Mouse (Mus musculus) liver, embryonic 16.5 days (tissue): ENCODE measurements around the gene Setd1a. TPM values are rescaled to one million over a fixed set of nuclear protein-coding genes. Genes with fewer than 3 reads are reported as not detected.
"Not testable (repeated sequence)": the region's sequence is repeated elsewhere in the genome, so short reads cannot be mapped to it uniquely, and the experiment has no call there.

Source experiments
- ATAC-seq: fragments of 200-750 bp; cut with Nextera tagmentation; 2 replicates; pipeline ENCODE4 v1.8.0; 2017; ENCODE audit warnings: low read depth, mild to moderate bottlenecking, moderate number of reproducible peaks, moderate library complexity
- H3K27ac ChIP-seq: fragments of 300-500 bp; sonication (generic); 2 replicates; pipeline ENCODE4 v1.5.1; 2014; ENCODE audit warnings: mild to moderate bottlenecking, low read length
- H3K27me3 ChIP-seq: fragments of 300-500 bp; sonication (generic); 2 replicates; pipeline ENCODE4 v1.6.1; 2014; ENCODE audit warnings: low read depth, low read length, mixed read lengths; ENCODE audit not compliant: control insufficient read depth, insufficient read depth
- H3K36me3 ChIP-seq: fragments of 300-500 bp; sonication (generic); 2 replicates; pipeline ENCODE4 v1.6.1; 2014; ENCODE audit warnings: mild to moderate bottlenecking; ENCODE audit not compliant: control insufficient read depth, insufficient read depth
- H3K4me1 ChIP-seq: fragments of 300-500 bp; sonication (generic); 2 replicates; pipeline ENCODE4 v1.6.1; 2014; ENCODE audit warnings: low read depth, low read length, mixed read lengths; ENCODE audit not compliant: control insufficient read depth
- H3K4me2 ChIP-seq: fragments of 300-500 bp; sonication (generic); 2 replicates; pipeline ENCODE4 v1.6.1; 2014; ENCODE audit warnings: low read depth, low read length, mixed read lengths
- H3K4me3 ChIP-seq: fragments of 300-500 bp; sonication (generic); 2 replicates; pipeline ENCODE4 v1.5.1; 2014; ENCODE audit warnings: low read depth, mild to moderate bottlenecking, low read length
- H3K9ac ChIP-seq: fragments of 300-500 bp; sonication (generic); 2 replicates; pipeline ENCODE4 v1.6.1; 2014; ENCODE audit warnings: low read depth, low read length
- H3K9me3 ChIP-seq: fragments of 300-500 bp; sonication (generic); replicated peaks from 2 replicates; pipeline ENCODE4 v1.6.1; 2016; ENCODE audit warnings: low read length; ENCODE audit not compliant: control insufficient read depth
- WGBS: fragments of 180-500 bp; shearing (Covaris S2); extraction: QIAGEN DNeasy Blood & Tissue Kit; methylation state at CpG from one replicate; pipeline ENCODE4 v1.1.7; 2014; ENCODE audit not compliant: insufficient replicate concordance; 5-methylcytosine and 5-hydroxymethylcytosine counted together
- polyA plus RNA-seq: library from polyadenylated mRNA; unstranded; fragments of >200 nt; fragmentation: Nextera tagmentation; extraction: Ambion mirVana; gene quantifications from 2 replicates; pipeline ENCODE4 v1.2.1, GENCODE M21; 2015

The Setd1a gene
- 7.5 and 7.9 TPM in 2 replicates for polyA plus RNA-seq

GRCm38 (mm10) chr7:127776426-127776825, at the start of gene Setd1a:
TSS of gene Setd1a (plus strand) at chr7:127776670.
- peak within 1 kb of the TSS; percentile 88 for H3K9ac ChIP-seq
- peak within 1 kb of the TSS; percentile 83 for H3K4me3 ChIP-seq
- 0% methylated on average over 23 of the region's 23 CpGs for WGBS
- peaks cover 30% of the 10 kb centered on the region for H3K4me1 ChIP-seq
- H3K27me3 ChIP-seq: no peaks in the 10 kb centered on the region
- H3K36me3 ChIP-seq: peaks cover 13% of the 10 kb centered on the region
- H3K9me3 ChIP-seq: no peaks in the 10 kb centered on the region
- peak; percentile 58 for ATAC-seq
- H3K27ac ChIP-seq: peak within 1 kb of the TSS; percentile 96
- peak within 1 kb of the TSS; percentile 84 for H3K4me2 ChIP-seq

GRCm38 (mm10) chr7:127727898-127728297, 48.6 kb upstream of the Setd1a start:
- no peak overlapping the region for H3K9ac ChIP-seq
- H3K27ac ChIP-seq: no peak overlapping the region
- no peak overlapping the region for H3K4me2 ChIP-seq
- no peaks in the 10 kb centered on the region for H3K27me3 ChIP-seq
- no peaks in the 10 kb centered on the region for H3K4me1 ChIP-seq
- H3K36me3 ChIP-seq: no peaks in the 10 kb centered on the region
- H3K4me3 ChIP-seq: no peak overlapping the region
- no peaks in the 10 kb centered on the region for H3K9me3 ChIP-seq
- 63% methylated on average over 7 of the region's 7 CpGs for WGBS
- no peak for ATAC-seq

DNA sequence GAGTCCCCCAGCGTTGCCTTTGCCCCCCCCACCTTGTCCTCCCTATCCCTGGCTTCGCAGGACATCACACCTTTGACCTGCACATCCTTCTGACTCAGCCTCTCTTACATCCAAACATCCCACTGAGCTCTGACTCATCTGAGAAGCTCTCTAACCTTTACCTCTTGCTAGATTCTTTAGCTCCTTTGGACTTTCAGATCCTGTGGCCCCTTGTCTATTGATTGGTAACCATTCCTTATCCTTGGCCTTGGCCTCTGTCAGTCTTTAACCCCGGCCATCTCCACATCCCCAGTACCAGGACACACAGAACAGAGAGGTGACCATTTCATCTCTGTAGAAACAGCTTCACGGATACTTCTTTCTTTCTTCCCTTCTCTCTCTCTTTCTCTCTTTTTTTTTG, 46.3 kb upstream of the Setd1a start:
- ATAC-seq: no peak
- H3K9me3 ChIP-seq: no peaks in the 10 kb centered on the region
- H3K27ac ChIP-seq: no peak overlapping the region
- no peaks in the 10 kb centered on the region for H3K36me3 ChIP-seq
- 34% methylated on average over 4 of the region's 4 CpGs for WGBS
- H3K27me3 ChIP-seq: no peaks in the 10 kb centered on the region
- no peaks in the 10 kb centered on the region for H3K4me1 ChIP-seq
- H3K4me3 ChIP-seq: no peak overlapping the region
- no peak overlapping the region for H3K9ac ChIP-seq
- no peak overlapping the region for H3K4me2 ChIP-seq

GRCm38 (mm10) chr7:127732066-127732465, 44.4 kb upstream of the Setd1a start, which contains the start of gene Ctf2:
TSS of gene Ctf2 (minus strand) at chr7:127732166.
- H3K9me3 ChIP-seq, H3K4me2 ChIP-seq, H3K4me3 ChIP-seq, H3K9ac ChIP-seq, H3K27me3 ChIP-seq, ATAC-seq, H3K36me3 ChIP-seq, H3K4me1 ChIP-seq, H3K27ac ChIP-seq: not testable (repeated sequence)
- WGBS: no CpG with 5 or more reads among the region's 5 CpGs

GRCm38 (mm10) chr7:127744366-127745045, 32.0 kb upstream of the Setd1a start, which contains the start of gene Fbxl19:
TSS of gene Fbxl19 (plus strand) at chr7:127744543.
- H3K9me3 ChIP-seq: no peaks in the 10 kb centered on the region
- under 1% methylated on average over 26 of the region's 26 CpGs for WGBS
- peak within 1 kb of the TSS; percentile 65 for H3K9ac ChIP-seq
- H3K27ac ChIP-seq: peak within 1 kb of the TSS; percentile 79
- H3K27me3 ChIP-seq: no peaks in the 10 kb centered on the region
- no peaks in the 10 kb centered on the region; the same call in 1 of the 2 replicates for H3K36me3 ChIP-seq
- peak within 1 kb of the TSS; percentile 64 for H3K4me3 ChIP-seq
- H3K4me1 ChIP-seq: peaks cover 14% of the 10 kb centered on the region
- no peak for ATAC-seq
- peak within 1 kb of the TSS; percentile 78 for H3K4me2 ChIP-seq

- ATAC-seq: peak; percentile 80
- peaks cover 14% of the 10 kb centered on the region for H3K4me1 ChIP-seq
- under 1% methylated on average over 19 of the region's 19 CpGs for WGBS
- H3K4me2 ChIP-seq: peak overlapping the region; percentile 78
- H3K4me3 ChIP-seq: peak overlapping the region; percentile 64
- no peaks in the 10 kb centered on the region; the same call in 1 of the 2 replicates for H3K36me3 ChIP-seq
- H3K9ac ChIP-seq: peak overlapping the region; percentile 65
- H3K27ac ChIP-seq: peak overlapping the region; percentile 79
- H3K27me3 ChIP-seq: no peaks in the 10 kb centered on the region
- H3K9me3 ChIP-seq: no peaks in the 10 kb centered on the region
Observed at GRCm38 (mm10) chr7:127745251-127745651, 31.2 kb upstream of the Setd1a start.

DNA sequence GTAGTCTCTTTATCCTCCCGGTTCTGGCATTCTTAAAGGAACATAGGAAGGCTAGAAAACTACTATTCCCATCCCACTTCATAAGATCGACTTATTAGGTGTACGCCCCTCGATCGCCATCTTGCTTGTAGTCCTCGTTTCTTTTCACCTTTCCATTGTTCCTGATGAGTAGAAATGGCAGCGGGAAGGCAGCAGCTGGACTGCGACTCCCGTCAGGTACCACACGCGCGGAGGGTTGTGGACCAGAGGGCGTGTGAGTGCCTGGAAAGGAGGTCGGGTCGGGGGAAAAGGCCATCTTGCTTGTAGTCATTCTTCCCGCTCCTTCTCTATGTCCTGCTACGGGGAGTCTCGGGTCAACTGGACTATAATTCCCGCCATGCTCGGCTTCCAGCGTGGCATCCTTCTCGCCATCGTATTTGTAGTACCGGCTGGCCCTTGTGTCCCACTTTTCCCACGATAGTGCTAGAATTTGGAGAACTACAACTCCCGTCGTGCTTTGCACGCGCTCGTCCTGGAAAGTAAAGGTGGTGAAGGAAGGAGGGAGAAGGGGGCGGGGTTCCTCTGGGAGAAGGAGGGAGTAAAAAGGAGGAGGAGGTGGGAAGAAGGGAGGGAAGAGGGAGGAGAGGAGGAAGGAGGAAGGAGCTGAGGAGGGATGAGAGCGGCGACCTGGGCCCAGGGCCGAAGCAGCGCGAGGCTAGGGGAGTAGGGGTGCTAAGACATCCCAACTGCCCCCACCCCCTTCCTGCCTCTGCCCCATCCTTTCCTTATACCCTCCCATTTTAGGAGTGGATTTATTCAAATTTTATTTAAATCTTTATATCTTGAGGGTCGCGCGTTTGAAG, 30.6 kb upstream of the Setd1a start:
- no peaks in the 10 kb centered on the region for H3K9me3 ChIP-seq
- H3K27me3 ChIP-seq: no peaks in the 10 kb centered on the region
- under 1% methylated on average over 39 of the region's 39 CpGs for WGBS
- peak overlapping the region; percentile 79 for H3K27ac ChIP-seq
- peak; percentile 75 for ATAC-seq
- H3K4me3 ChIP-seq: peak overlapping the region; percentile 64
- peak overlapping the region; percentile 65 for H3K9ac ChIP-seq
- H3K36me3 ChIP-seq: no peaks in the 10 kb centered on the region; the same call in 1 of the 2 replicates
- peak overlapping the region; percentile 78 for H3K4me2 ChIP-seq
- H3K4me1 ChIP-seq: peaks cover 14% of the 10 kb centered on the region

- Histone ChIP-seq H3K9ac (peak overlapping the region; percentile 54), H3K27ac (no peak overlapping the region), H3K4me2 (peak overlapping the region; percentile 78), H3K36me3 (no peaks in the 10 kb centered on the region; the same call in 1 of the 2 replicates), H3K4me3 (peak overlapping the region; percentile 64), H3K4me1 (peaks cover 14% of the 10 kb centered on the region), H3K9me3 (no peaks in the 10 kb centered on the region), H3K27me3 (no peaks in the 10 kb centered on the region)
- 0 out of 2 replicates have a peak, but pooled peaks have one; percentile 0 for ATAC-seq
- WGBS: 1% methylated on average over 37 of the region's 62 CpGs
Observed at GRCm38 (mm10) chr7:127746494-127747491, 29.7 kb upstream of the Setd1a start.
